Mouse (Mus musculus) heart, embryonic 14.5 days (tissue): Measurements from ENCODE around the gene Tnip1. TPM values are rescaled to one million over a fixed set of nuclear protein-coding genes. Genes with fewer than 3 reads are reported as not detected.

Experiments
- ATAC-seq: fragments of 200-750 bp; cut with Nextera tagmentation; 2 replicates; pipeline ENCODE4 v1.8.0; 2017; ENCODE audit warnings: low read depth, moderate TSS enrichment; ENCODE audit not compliant: insufficient number of reproducible peaks, insufficient read depth, low FRiP score
- H3K27ac ChIP-seq, 2 experiments: fragments of 200-500 bp in 1 of 2; fragments of 300-500 bp in 1 of 2; sonication (generic) in 1 of 2; replicated peaks in 1 of 2; 2 replicates each; pipeline ENCODE4 v1.5.1; 2012 to 2014; ENCODE audit warnings: low read depth in 2 of 2, low read length in 2 of 2, control low read depth in 1 of 2, mild to moderate bottlenecking in 1 of 2, mixed read lengths in 1 of 2; ENCODE audit not compliant: control insufficient read depth in 1 of 2, insufficient read depth in 1 of 2
- H3K27me3 ChIP-seq: fragments of 300-500 bp; sonication (generic); 2 replicates; pipeline ENCODE4 v1.6.1; 2014; ENCODE audit warnings: mild to moderate bottlenecking, low read length, control low read depth; ENCODE audit not compliant: control insufficient read depth, insufficient read depth
- H3K36me3 ChIP-seq: fragments of 300-500 bp; sonication (generic); 2 replicates; pipeline ENCODE4 v1.6.1; 2014; ENCODE audit warnings: mild to moderate bottlenecking, control low read depth, low read length, mixed read lengths; ENCODE audit not compliant: control insufficient read depth, insufficient read depth
- H3K4me1 ChIP-seq, 2 experiments: fragments of 200-500 bp in 1 of 2; fragments of 300-500 bp in 1 of 2; sonication (generic) in 1 of 2; 2 replicates each; pipeline ENCODE4 v1.6.1; 2012 to 2014; ENCODE audit warnings: low read length in 2 of 2, control low read depth in 1 of 2, mixed read lengths in 1 of 2; ENCODE audit not compliant: control insufficient read depth in 2 of 2, insufficient read depth in 2 of 2
- H3K4me2 ChIP-seq: fragments of 300-500 bp; sonication (generic); 2 replicates; pipeline ENCODE4 v1.6.1; 2014; ENCODE audit warnings: mild to moderate bottlenecking, low read length
- H3K4me3 ChIP-seq, 2 experiments: fragments of 200-500 bp in 1 of 2; fragments of 300-500 bp in 1 of 2; sonication (generic) in 1 of 2; 2 replicates each; pipeline ENCODE4 v1.5.1; 2012 to 2014; ENCODE audit warnings: low read length in 2 of 2, mild to moderate bottlenecking in 2 of 2, control low read depth in 1 of 2, low read depth in 1 of 2, moderate library complexity in 1 of 2; ENCODE audit not compliant: control insufficient read depth in 1 of 2, insufficient read depth in 1 of 2
- H3K9ac ChIP-seq: fragments of 300-500 bp; sonication (generic); 2 replicates; pipeline ENCODE4 v1.6.1; 2014; ENCODE audit warnings: mild to moderate bottlenecking, low read length
- H3K9me3 ChIP-seq: fragments of 300-500 bp; sonication (generic); 2 replicates; pipeline ENCODE4 v1.6.1; 2016; ENCODE audit warnings: low read length, control low read depth; ENCODE audit not compliant: control insufficient read depth
- WGBS: fragments of 180-500 bp; shearing (Covaris S2); extraction: QIAGEN DNeasy Blood & Tissue Kit; methylation state at CpG from one replicate; pipeline ENCODE4 v1.1.7; 2014; 5-methylcytosine and 5-hydroxymethylcytosine counted together
- polyA plus RNA-seq: library from polyadenylated mRNA; unstranded; fragments of >200 nt; fragmentation: Nextera tagmentation; extraction: Ambion mirVana; gene quantifications from 2 replicates; pipeline ENCODE4 v1.2.1, GENCODE M21; 2014

Gene Tnip1
- polyA plus RNA-seq, 1 experiment from 2014 or later = 19.3 TPM

DNA sequence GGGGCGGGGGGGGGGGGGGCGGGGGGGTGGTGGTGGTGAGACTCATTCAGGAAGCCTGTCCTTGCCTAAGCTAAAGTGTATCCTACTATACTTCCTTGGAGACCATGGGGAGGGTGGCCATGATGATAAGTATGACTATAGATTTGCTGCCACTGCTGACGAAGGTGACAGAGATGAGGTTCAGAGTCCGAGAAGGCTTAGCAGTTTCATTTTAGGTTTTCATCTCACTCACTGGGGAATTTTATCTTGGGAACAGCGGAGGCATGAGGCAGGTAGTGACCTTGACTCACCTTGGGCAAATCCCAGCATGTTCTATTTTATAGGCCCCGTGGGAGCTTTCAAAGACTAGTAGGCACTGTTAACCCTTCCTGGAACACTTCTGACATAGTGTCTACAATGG, 10.1 kb upstream of the Tnip1 start:
- WGBS = 59% methylated on average over 4 of the region's 6 CpGs
- H3K9ac ChIP-seq = no peak overlapping the region
- H3K27ac ChIP-seq = no peak overlapping the region

DNA sequence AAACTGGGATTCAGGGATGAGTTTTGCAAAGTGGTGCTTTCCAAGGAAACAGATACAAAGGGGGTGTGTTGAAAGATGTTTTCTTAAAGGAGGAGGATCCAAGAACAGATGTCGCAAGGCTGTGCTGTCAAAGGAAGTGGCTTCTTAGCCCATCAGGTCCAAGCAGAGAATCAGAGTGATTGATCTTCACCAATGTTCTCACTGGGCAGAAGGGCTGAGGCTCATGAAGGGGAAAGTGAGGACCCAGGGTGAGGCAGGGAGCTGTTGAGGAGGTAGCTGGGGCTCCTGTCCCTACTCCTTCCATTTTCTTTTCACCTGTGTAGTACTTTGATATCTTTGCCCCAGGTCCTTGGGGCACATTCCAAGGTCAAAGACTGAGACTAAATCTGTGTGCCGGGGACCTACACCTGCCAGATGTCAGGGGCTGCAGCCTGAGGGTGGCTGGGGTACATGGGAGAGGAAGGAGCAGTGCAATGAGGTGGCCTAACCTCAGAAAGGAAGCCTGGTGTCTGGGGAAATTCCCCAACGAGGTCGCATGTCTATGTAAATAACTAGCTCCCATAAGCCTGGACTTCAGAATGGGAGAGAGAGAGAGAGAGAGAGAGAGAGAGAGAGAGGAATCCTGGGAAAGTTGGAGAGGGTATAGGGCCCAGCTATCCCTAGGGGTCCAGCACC, 9.5 kb upstream of the Tnip1 start:
- Histone ChIP-seq H3K4me1 (peaks cover 15 to 19% of the 10 kb centered on the region in 2 experiments), H3K27me3 (no peaks in the 10 kb centered on the region), H3K9ac (no peak overlapping the region), H3K36me3 (no peaks in the 10 kb centered on the region), H3K27ac (no peak overlapping the region), H3K4me3 (no peak overlapping the region), H3K4me2 (no peak overlapping the region), H3K9me3 (no peaks in the 10 kb centered on the region)
- 46% methylated on average over 4 of the region's 4 CpGs for WGBS
- no peak for ATAC-seq

More for the DNA sequence above, 10.1 kb upstream of the Tnip1 start:
- no peaks in the 10 kb centered on the region for H3K9me3 ChIP-seq
- H3K4me1 ChIP-seq = peaks cover 15 to 19% of the 10 kb centered on the region in 2 experiments
- ATAC-seq = no peak
- H3K4me2 ChIP-seq = no peak overlapping the region
- no peak overlapping the region for H3K4me3 ChIP-seq
- no peaks in the 10 kb centered on the region for H3K27me3 ChIP-seq
- peaks cover 4% of the 10 kb centered on the region for H3K36me3 ChIP-seq

DNA sequence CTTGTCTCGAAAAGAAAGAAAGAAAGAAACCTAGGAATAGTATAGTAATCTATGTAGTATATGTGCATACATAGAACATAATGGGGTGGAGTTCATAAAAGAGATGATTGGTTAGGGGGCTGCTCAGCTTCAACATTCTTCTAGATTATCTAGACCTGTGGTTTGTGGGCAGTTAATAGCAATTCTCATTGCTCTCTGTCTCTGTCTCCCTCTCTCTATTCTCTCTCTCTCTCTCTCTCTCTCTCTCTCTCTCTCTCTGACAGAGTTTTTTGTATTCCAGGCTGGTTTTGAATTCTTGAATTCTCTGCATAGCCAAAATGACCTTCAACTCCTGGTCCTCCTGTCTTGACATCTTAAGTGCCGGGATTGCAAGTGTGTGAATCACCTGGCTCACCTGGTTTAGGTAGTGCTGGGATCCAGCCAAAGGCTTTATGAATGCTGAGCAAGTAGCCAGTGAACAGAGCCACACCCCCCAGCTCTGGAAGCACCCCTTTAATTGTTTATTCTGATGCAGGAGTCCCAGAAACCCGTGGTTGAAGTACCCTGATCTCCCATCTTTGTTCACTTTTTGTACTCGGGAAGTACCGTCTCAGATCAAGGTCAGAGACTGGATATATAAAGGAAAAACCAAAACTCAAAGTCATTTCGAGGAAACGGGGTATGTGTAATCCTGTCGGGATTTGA, 8.8 kb upstream of the Tnip1 start:
- Histone ChIP-seq H3K9ac (no peak overlapping the region), H3K4me3 (no peak overlapping the region), H3K36me3 (no peaks in the 10 kb centered on the region), H3K9me3 (no peaks in the 10 kb centered on the region), H3K27me3 (no peaks in the 10 kb centered on the region), H3K4me2 (no peak overlapping the region), H3K4me1 (peaks cover 15 to 19% of the 10 kb centered on the region in 2 experiments), H3K27ac (no peak overlapping the region)
- no peak for ATAC-seq
- 73% methylated on average over 8 of the region's 8 CpGs for WGBS

DNA sequence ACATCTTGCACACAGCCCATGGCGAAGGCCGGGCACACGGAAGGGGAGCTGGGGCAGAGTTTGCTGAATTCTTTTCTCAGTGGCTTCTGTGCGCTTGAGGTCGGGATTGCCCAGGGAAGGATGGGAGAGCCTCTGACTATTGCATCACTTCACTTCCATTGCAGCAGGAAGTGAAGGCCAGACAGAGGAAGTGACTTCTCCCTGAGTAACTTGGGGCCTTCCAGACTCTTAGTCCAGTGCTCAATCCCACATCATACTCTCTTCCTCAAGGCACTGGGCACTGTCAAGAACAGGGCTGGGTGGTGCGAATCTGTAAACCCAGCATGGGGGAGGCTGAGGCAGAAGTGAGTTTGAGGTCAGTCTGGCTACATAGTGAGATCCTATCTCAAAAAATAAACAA, 2.5 kb upstream of the Tnip1 start:
- no peak overlapping the region for H3K4me3 ChIP-seq
- H3K9ac ChIP-seq = no peak overlapping the region
- no peak for ATAC-seq
- no peak overlapping the region for H3K4me2 ChIP-seq
- no peak overlapping the region for H3K27ac ChIP-seq
- no peaks in the 10 kb centered on the region for H3K36me3 ChIP-seq
- H3K4me1 ChIP-seq = peaks cover 7 to 11% of the 10 kb centered on the region in 2 experiments; a peak in 3 of 4 replicates
- H3K27me3 ChIP-seq = no peaks in the 10 kb centered on the region
- no peaks in the 10 kb centered on the region for H3K9me3 ChIP-seq
- 70% methylated on average over 6 of the region's 6 CpGs for WGBS

DNA sequence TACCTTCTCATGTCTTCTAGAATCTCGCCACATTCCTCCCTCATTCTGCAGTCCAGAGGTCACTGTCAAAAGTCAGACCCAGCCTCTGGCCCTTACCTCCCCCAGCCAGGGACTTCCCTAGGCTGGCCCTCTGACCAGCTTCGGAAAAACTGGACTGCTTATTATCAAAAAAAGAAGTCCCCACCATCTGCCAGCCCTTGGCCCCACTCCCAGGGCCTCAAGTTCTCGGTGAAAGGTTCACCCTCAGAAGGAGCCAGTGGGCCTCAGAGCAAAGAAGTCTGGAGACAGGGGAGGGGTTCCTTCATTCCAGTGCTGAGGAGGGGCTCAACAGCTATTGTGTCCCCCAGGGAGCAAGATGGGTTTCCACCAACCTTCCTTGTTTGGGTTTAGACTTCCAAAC, 796 bp downstream of the Tnip1 start:
- Histone ChIP-seq H3K4me2 (peak overlapping the region; percentile 55), H3K4me1 (peaks cover 18 to 20% of the 10 kb centered on the region in 2 experiments), H3K36me3 (no peaks in the 10 kb centered on the region), H3K27ac (peak overlapping the region in 1 of 2 experiments; percentile 46; a peak in 1 of 4 replicates), H3K4me3 (no peak overlapping the region), H3K9ac (no peak overlapping the region), H3K9me3 (no peaks in the 10 kb centered on the region), H3K27me3 (no peaks in the 10 kb centered on the region)
- no peak for ATAC-seq
- 44% methylated on average over 3 of the region's 3 CpGs for WGBS

DNA sequence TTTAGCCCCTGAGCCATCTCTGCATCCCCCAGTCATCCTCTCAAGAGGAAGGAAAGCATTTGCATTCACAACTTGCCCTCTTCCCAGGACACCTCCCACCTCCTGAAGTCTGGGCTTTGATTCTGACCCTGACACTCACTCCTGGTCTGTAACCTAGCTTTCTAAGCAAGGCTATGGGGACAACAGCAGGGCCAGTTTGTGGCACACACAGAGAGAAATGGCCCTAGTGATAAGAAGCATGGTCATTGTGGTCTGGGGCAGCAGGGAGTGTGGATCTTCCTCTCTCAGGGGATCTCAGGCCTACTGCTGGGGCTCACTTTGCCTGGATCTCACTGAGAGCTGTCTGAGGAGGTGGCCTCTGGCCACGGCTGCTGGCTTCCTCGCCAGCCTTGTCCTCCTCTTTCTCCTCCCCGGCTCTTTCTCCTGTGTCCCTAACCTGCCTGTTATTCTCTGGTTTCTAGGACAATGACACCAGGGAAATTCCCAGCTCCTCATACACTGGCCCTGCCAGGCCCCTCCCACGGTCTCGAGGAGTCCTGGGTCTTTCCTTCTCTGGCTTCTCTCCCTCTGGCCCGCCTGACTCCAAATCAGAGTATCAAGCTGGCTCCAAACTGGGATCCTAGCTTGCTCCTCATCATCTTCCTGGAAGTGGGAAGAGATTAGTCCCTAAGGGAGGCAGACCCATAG, 1.4 kb downstream of the Tnip1 start:
- no peaks in the 10 kb centered on the region for H3K9me3 ChIP-seq
- H3K9ac ChIP-seq = no peak overlapping the region
- H3K36me3 ChIP-seq = no peaks in the 10 kb centered on the region
- peak overlapping the region; percentile 55; the same call in 1 of the 2 replicates for H3K4me2 ChIP-seq
- H3K4me3 ChIP-seq = no peak overlapping the region
- no peaks in the 10 kb centered on the region for H3K27me3 ChIP-seq
- peaks cover 18 to 20% of the 10 kb centered on the region in 2 experiments for H3K4me1 ChIP-seq
- 81% methylated on average over 6 of the region's 6 CpGs for WGBS
- H3K27ac ChIP-seq = peak overlapping the region in 1 of 2 experiments; percentile 46; a peak in 1 of 4 replicates
- ATAC-seq = no peak

DNA sequence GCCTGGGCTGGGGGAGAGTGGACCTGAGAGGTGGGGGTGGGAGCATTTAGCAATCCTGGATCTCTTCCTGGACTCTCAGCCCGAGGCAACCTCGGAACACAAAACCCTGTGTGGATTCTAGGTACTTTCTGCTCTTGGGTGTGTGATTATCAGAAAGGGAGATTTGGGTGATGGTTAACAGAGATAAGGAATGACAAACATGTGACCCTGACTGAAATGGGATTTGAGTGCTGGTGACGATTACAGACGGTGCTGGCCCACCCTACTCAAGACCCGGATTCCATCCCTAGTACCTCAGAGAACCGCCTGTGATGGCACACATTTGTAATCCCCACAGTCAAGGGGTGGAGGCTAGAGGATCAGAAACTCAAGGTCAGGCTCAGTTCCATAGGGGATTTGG, 2.5 kb downstream of the Tnip1 start:
- Histone ChIP-seq H3K4me1 (peaks cover 18 to 20% of the 10 kb centered on the region in 2 experiments), H3K27me3 (no peaks in the 10 kb centered on the region), H3K36me3 (no peaks in the 10 kb centered on the region), H3K9ac (no peak overlapping the region), H3K4me2 (no peak overlapping the region), H3K9me3 (no peaks in the 10 kb centered on the region), H3K4me3 (no peak overlapping the region), H3K27ac (no peak overlapping the region)
- no peak for ATAC-seq
- WGBS = 76% methylated on average over 6 of the region's 6 CpGs
